Mouse (Mus musculus) hindbrain, embryonic 10.5 days (tissue): ENCODE measurements around the gene Pcca. TPM values are rescaled to one million over a fixed set of nuclear protein-coding genes. Genes with fewer than 3 reads are reported as not detected.

Source experiments
- DNase-seq: peaks from one replicate; pipeline ENCODE4 v3.0.0-alpha.2; 2017; ENCODE audit warnings: low spot score
- H3K27ac ChIP-seq: fragments of 300-500 bp; sonication (generic); 2 replicates; pipeline ENCODE4 v1.5.1; 2016; ENCODE audit warnings: mild to moderate bottlenecking, moderate library complexity
- H3K27me3 ChIP-seq: fragments of 300-500 bp; sonication (generic); 2 replicates; pipeline ENCODE4 v1.6.1; 2016; ENCODE audit warnings: mild to moderate bottlenecking; ENCODE audit not compliant: poor library complexity, insufficient read depth, severe bottlenecking
- H3K36me3 ChIP-seq: fragments of 300-500 bp; sonication (generic); 2 replicates; pipeline ENCODE4 v1.6.1; 2016; ENCODE audit warnings: mild to moderate bottlenecking, moderate library complexity
- H3K4me1 ChIP-seq: fragments of 300-500 bp; sonication (generic); replicated peaks from 2 replicates; pipeline ENCODE4 v1.6.1; 2016; ENCODE audit warnings: mild to moderate bottlenecking
- H3K4me3 ChIP-seq: fragments of 300-500 bp; sonication (generic); 2 replicates; pipeline ENCODE4 v1.5.1; 2016; ENCODE audit warnings: mild to moderate bottlenecking, moderate library complexity
- H3K9me3 ChIP-seq: fragments of 300-500 bp; sonication (generic); 2 replicates; pipeline ENCODE4 v1.6.1; 2016; ENCODE audit warnings: mild to moderate bottlenecking, moderate library complexity
- WGBS: fragments of 180-500 bp; shearing (Covaris S2); methylation state at CpG from one replicate; pipeline ENCODE4 v1.1.7; 2016; 5-methylcytosine and 5-hydroxymethylcytosine counted together
- polyA plus RNA-seq: library from polyadenylated mRNA; unstranded; fragments of >200 nt; fragmentation: Nextera tagmentation; extraction: Ambion mirVana; gene quantifications from 2 replicates; pipeline ENCODE4 v1.2.1, GENCODE M21; 2016

The Pcca gene
- polyA plus RNA-seq, 1 experiment from 2014 or later: 25.6 TPM

GRCm38 (mm10) chr14:122736806-122737205 lies 202.7 kb downstream of the Pcca start:
- Histone ChIP-seq H3K27me3 (no peaks in the 10 kb centered on the region), H3K36me3 (no peaks in the 10 kb centered on the region), H3K27ac (no peak overlapping the region), H3K4me3 (no peak overlapping the region), H3K9me3 (no peaks in the 10 kb centered on the region), H3K4me1 (no peaks in the 10 kb centered on the region)
- DNase-seq: no peak

- WGBS: 85% methylated on average over 3 of the region's 3 CpGs
- H3K4me1 ChIP-seq: no peaks in the 10 kb centered on the region
- no peaks in the 10 kb centered on the region for H3K27me3 ChIP-seq
- no peaks in the 10 kb centered on the region for H3K9me3 ChIP-seq
- no peaks in the 10 kb centered on the region for H3K36me3 ChIP-seq
- no peak for DNase-seq
- H3K27ac ChIP-seq: no peak overlapping the region
- H3K4me3 ChIP-seq: no peak overlapping the region
Measured at GRCm38 (mm10) chr14:122747860-122748842, 214.0 kb downstream of the Pcca start.

- no peaks in the 10 kb centered on the region for H3K27me3 ChIP-seq
- no peaks in the 10 kb centered on the region for H3K36me3 ChIP-seq
- peaks cover 13% of the 10 kb centered on the region for H3K4me1 ChIP-seq
- WGBS: 93% methylated on average over 1 of the region's 1 CpGs
- no peak overlapping the region for H3K4me3 ChIP-seq
- no peak for DNase-seq
- no peak overlapping the region for H3K27ac ChIP-seq
- no peaks in the 10 kb centered on the region for H3K9me3 ChIP-seq
Measured at GRCm38 (mm10) chr14:122751552-122751951, 217.4 kb downstream of the Pcca start.

DNA sequence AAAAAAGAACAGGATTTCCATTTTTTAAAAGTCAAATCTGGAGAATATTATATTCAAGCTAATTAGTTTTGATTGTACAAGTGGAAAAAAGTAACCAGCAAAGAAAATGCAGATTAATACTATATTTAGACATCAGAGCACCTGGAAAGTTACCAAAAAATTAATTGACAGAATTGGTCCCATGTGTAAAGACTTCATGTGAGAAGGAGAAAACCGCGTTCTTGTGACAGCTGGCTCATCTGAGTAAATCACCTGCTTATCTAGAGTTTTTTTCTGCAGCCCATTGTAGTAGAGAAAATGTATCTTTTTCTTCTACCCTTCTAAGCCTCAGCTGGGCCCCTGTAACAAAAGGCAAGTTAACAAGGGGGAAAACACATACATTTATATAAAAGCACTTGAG lies 219.2 kb downstream of the Pcca start:
- Histone ChIP-seq H3K36me3 (no peaks in the 10 kb centered on the region), H3K9me3 (no peaks in the 10 kb centered on the region), H3K27ac (no peak overlapping the region), H3K27me3 (no peaks in the 10 kb centered on the region), H3K4me3 (no peak overlapping the region), H3K4me1 (peaks cover 13% of the 10 kb centered on the region)
- 62% methylated on average over 2 of the region's 2 CpGs for WGBS
- no peak for DNase-seq

DNA sequence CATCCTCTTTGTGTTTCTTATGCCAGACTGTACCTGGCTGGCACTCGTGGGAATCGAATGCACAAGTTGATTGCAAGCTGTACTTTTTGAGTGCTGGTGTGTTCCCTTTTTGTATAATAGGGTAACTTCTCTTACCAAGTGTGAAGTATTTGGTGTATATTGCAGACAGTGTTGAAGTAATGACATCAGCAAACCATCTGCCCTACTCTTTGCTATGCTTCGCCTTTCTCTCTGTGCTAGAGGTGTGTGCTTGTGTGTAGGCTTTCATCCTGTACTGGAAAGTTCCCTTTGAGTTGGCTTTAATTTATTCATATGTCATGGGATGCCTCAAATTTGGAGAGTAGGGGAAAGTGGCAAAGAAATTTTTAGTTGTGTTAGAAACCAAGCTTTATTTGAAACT lies 220.2 kb downstream of the Pcca start:
- 90% methylated on average over 3 of the region's 3 CpGs for WGBS
- Histone ChIP-seq H3K4me3 (no peak overlapping the region), H3K4me1 (peaks cover 13% of the 10 kb centered on the region), H3K9me3 (no peaks in the 10 kb centered on the region), H3K36me3 (no peaks in the 10 kb centered on the region), H3K27me3 (no peaks in the 10 kb centered on the region), H3K27ac (no peak overlapping the region)
- no peak for DNase-seq

GRCm38 (mm10) chr14:122755559-122755958 lies 221.4 kb downstream of the Pcca start:
- no peaks in the 10 kb centered on the region for H3K36me3 ChIP-seq
- H3K9me3 ChIP-seq: no peaks in the 10 kb centered on the region
- H3K27me3 ChIP-seq: no peaks in the 10 kb centered on the region
- no peak overlapping the region for H3K4me3 ChIP-seq
- H3K4me1 ChIP-seq: peaks cover 13% of the 10 kb centered on the region
- no peak overlapping the region for H3K27ac ChIP-seq
- WGBS: 64% methylated on average over 13 of the region's 13 CpGs
- peak; percentile 55 for DNase-seq

- Histone ChIP-seq H3K36me3 (no peaks in the 10 kb centered on the region), H3K9me3 (no peaks in the 10 kb centered on the region), H3K27ac (no peak overlapping the region), H3K27me3 (no peaks in the 10 kb centered on the region), H3K4me1 (peaks cover 13% of the 10 kb centered on the region), H3K4me3 (no peak overlapping the region)
- 94% methylated on average over 1 of the region's 1 CpGs for WGBS
- DNase-seq: no peak
Measured at GRCm38 (mm10) chr14:122756671-122757070, 222.5 kb downstream of the Pcca start.

DNA sequence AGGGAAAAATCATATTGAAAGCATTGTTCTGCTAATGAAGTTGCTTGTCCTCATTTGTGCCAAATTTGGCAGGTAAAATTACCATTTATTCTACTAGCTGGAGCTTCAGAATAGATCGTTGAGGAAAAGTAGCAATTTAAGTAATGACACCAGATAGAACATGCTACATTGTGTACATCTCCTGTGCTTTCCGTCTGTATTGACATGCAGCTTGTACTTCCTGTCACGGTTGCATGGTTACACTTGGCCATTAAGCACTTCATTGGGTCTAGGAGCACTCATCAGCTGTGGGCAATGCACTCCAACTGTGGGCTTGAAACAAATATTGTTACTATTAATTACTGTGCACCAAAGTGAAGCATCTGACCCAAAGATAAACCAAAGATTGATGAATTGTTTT lies 225.8 kb downstream of the Pcca start:
- Histone ChIP-seq H3K4me1 (peaks cover 7% of the 10 kb centered on the region), H3K4me3 (no peak overlapping the region), H3K9me3 (no peaks in the 10 kb centered on the region), H3K27ac (no peak overlapping the region), H3K36me3 (no peaks in the 10 kb centered on the region), H3K27me3 (no peaks in the 10 kb centered on the region)
- no peak for DNase-seq
- WGBS: 80% methylated on average over 3 of the region's 3 CpGs

DNA sequence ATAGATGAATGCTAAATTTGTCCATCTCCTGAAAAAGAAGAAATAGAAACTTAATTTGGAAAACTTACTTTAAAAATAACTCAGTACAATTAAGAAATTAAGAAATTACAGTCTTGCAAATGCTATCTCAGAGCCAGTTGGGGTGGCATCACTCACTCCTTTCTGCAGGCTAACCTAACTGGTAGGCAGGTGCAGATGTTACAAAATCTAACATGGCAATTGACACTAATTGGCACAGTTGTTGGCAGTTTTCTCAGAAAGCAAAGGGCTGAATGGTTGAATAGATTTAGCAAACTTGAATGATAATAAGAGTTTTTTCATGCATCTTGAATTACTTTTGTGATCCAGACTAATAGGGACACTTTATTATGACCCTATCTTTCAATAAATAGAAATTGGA lies 226.7 kb downstream of the Pcca start:
- H3K27me3 ChIP-seq: no peaks in the 10 kb centered on the region
- no peaks in the 10 kb centered on the region for H3K9me3 ChIP-seq
- no peak overlapping the region for H3K27ac ChIP-seq
- no peaks in the 10 kb centered on the region for H3K36me3 ChIP-seq
- H3K4me1 ChIP-seq: peaks cover 2% of the 10 kb centered on the region
- no peak for DNase-seq
- H3K4me3 ChIP-seq: no peak overlapping the region

- Histone ChIP-seq H3K27ac (no peak overlapping the region), H3K9me3 (no peaks in the 10 kb centered on the region)
- no peak for DNase-seq
Measured at GRCm38 (mm10) chr14:122762603-122763002, 228.5 kb downstream of the Pcca start.

DNA sequence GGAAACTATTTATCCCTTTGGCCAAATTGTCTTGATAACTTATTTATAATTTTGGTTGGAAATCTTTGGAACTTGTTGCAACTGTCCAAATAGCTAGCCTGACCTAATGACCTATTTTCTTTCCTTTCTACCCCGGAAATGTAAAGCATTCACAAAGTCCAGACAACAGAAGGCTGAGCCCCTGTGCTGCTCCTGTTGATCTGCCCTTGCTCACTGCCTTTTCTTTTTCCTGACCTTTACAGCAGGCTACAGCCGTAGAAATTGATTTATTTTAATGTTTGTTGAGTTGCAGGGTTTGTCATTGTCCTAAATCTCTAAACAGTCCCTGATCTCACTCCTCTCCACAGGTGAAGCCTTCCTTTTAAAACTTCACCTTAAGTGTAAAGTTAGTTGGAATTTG lies 231.8 kb downstream of the Pcca start:
- Histone ChIP-seq H3K4me1 (no peaks in the 10 kb centered on the region), H3K9me3 (no peaks in the 10 kb centered on the region), H3K27me3 (no peaks in the 10 kb centered on the region), H3K4me3 (no peak overlapping the region), H3K27ac (no peak overlapping the region), H3K36me3 (no peaks in the 10 kb centered on the region)
- no peak for DNase-seq
- WGBS: 58% methylated on average over 2 of the region's 2 CpGs

More at GRCm38 (mm10) chr14:122762603-122763002, 228.5 kb downstream of the Pcca start:
- H3K4me3 ChIP-seq: no peak overlapping the region
- H3K36me3 ChIP-seq: no peaks in the 10 kb centered on the region
- no peaks in the 10 kb centered on the region for H3K4me1 ChIP-seq
- H3K27me3 ChIP-seq: no peaks in the 10 kb centered on the region

DNA sequence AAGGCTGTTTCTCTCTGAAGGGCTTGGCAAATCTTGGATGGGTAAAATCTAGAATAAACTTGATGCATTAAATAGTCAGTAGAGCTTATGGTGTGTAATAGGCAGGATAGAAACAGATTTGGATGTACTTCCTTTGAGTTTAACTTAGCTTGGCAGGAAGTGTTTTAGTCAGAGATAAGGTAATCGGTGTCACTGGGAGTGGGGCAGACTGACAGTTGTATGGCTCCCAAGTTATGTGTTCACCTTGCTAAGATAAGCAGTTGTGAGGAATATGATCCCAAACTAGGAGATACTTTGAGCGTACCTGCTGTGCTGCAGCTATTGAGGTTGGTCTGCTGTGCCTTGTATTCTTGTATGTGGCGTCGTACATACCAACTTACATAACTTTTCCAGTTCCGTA lies 232.3 kb downstream of the Pcca start:
- H3K4me1 ChIP-seq: no peaks in the 10 kb centered on the region
- no peaks in the 10 kb centered on the region for H3K27me3 ChIP-seq
- 94% methylated on average over 5 of the region's 5 CpGs for WGBS
- no peaks in the 10 kb centered on the region for H3K9me3 ChIP-seq
- DNase-seq: no peak
- H3K27ac ChIP-seq: no peak overlapping the region
- no peak overlapping the region for H3K4me3 ChIP-seq
- H3K36me3 ChIP-seq: no peaks in the 10 kb centered on the region

DNA sequence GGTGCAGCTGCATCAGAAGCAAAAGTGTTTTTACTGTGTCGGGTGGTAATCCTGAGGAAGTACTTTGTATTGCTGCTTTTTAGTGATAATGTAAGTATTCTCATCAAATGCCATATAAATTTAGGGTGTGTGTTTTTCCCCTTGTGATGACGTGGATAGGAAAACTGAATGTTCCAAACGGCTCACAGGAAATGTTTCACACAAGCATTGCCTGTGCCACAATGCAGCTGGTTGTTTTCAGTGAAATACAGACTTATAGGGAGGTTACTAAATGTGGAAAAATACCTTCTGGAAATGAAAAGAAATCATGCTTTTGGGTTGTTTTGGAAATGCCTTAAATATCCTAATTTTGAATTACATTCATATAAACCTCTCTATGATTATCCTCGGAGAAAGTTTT lies 250.6 kb downstream of the Pcca start:
- H3K4me3 ChIP-seq: no peak overlapping the region
- H3K27ac ChIP-seq: no peak overlapping the region
- no peaks in the 10 kb centered on the region for H3K27me3 ChIP-seq
- no peaks in the 10 kb centered on the region for H3K9me3 ChIP-seq
- WGBS: 84% methylated on average over 4 of the region's 4 CpGs
- H3K4me1 ChIP-seq: no peaks in the 10 kb centered on the region
- DNase-seq: no peak
- no peaks in the 10 kb centered on the region for H3K36me3 ChIP-seq
